Mouse (Mus musculus) T-cell, adult 66 days (primary cell): ENCODE results near the gene Kbtbd3. TPM values are rescaled to one million over a fixed set of nuclear protein-coding genes. Genes with fewer than 3 reads are reported as not detected.

Experiments
- total RNA-seq, 2 experiments: library from RNA; stranded (reverse); gene quantifications; 3 replicates in 1 of 2; 4 replicates in 1 of 2; pipeline ENCODE4 v1.2.4; 2023

The Kbtbd3 gene
- 1 to 10 TPM; 3.9 to 5.0 TPM for total RNA-seq

DNA sequence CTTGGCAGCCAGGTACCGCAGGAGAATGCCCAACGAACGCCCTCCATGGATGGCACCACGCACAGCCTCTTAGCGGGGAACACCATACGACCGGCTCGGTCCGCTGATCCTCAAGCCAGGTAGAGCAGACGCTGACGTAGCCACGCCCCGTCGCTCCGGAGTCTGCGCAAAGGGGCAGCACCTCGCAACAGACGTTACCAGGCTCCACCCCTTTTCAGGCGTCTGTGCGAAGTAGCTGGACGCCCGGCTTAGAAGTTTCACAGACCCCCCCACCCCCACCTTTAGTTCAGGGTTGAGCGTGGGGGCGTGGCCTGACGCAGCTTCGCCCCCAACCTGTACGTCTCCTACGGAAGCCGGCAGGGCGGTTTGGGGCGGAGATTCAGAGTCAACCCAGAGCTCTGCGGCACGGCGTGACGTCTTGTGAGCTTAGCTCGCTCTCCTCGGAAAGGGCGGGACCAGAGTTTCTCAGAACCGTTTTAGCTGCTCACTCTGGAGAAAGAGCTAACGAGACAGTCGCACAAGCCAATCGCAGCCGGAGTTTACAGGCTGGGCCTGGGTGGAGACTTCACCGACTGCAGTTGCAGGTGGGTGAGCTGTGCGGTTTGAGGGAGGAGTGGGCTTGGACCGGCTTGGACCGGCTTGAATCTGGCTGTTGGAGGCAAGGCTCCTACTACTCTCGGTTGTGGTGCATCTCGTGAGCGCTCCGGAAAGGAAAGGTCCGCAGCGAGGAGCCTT, at the start of gene Kbtbd3, which contains the start of gene Aasdhppt:
Gene Kbtbd3 (plus strand): TSS at position 483 of the 735 bp plus-strand sequence.
Gene Aasdhppt (minus strand): TSS at position 121 of the 735 bp plus-strand sequence.

DNA sequence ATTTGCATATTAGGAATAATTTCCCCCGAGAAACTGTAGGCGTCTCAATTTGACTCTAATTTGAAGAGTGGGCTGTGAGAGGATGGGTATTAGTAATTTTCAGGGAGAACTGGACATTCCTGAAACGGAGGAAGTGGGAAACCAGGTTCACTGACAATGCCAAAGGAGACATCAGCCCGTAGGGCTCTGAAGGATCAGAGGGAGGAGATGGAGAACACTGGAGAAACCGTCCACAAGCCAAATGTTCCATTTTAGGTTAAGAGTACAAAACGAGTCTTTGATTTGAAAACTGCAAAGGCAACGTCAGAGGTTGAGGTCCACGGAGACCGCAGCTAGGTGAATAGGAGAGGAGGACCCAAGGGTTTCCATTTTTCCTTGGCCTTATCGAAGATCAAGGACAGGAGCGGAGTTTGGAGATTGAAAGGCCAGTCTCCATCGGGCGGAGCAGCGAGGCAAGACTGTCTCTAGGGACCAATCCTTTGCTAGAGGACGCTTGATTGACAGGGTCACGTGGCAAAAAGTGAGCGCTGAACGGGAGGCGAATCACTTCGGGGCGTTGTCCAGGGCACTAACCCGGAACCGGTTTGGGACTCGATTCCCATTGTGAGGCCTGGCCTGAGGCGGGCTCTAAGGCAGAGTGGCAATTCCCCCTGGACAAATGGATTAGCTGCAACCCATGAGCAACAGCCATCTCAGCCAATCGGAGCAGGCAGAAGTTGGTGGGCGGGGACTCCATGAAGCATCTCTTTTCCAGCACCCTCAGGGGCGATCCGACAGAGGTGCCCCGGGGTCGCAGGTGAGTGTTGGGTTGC, 66.4 kb downstream of the Kbtbd3 start, which contains the start of gene Msantd4:
Gene Msantd4 (plus strand): TSS at position 735 of the 812 bp plus-strand sequence.

Other genes with a start within 250 kb of the Kbtbd3 start
- gene Aasdhppt, start 362 bp upstream of the Kbtbd3 start, total RNA-seq, result 10 to 100 TPM in 1 of 2 experiments, 1 to 10 TPM in 1; 9.1 to 13.2 TPM
- gene Msantd4, start 66.7 kb downstream of the Kbtbd3 start, total RNA-seq, result 10 to 100 TPM in 1 of 2 experiments, 1 to 10 TPM in 1; 9.5 to 12.6 TPM